Mouse (Mus musculus): ENCODE measurements around the gene Pusl1.

Gene Pusl1

GRCm38 (mm10) chr4:155887674-155888073 is 3.9 kb downstream of the Pusl1 start:
- DNase-seq (ENCODE audit: low spot score in 2 of 2): no peak

- no peak for DNase-seq (ENCODE audit: low spot score in 2 of 2)
Measured at GRCm38 (mm10) chr4:155886330-155886729, 5.3 kb downstream of the Pusl1 start.

GRCm38 (mm10) chr4:155883587-155883986 is 8.0 kb downstream of the Pusl1 start:
- DNase-seq (ENCODE audit: low spot score in 2 of 2): no peak

GRCm38 (mm10) chr4:155871404-155871803 is 20.2 kb downstream of the Pusl1 start:
- no peak for DNase-seq (ENCODE audit: low spot score in 2 of 2)

GRCm38 (mm10) chr4:155869317-155870033 is 22.1 kb downstream of the Pusl1 start, which contains the start of the genes Cptp and Ints11:
Cptp (minus strand) TSS chr4:155869440.
Ints11 (plus strand) TSS chr4:155869546.
- DNase-seq (ENCODE audit: low spot score in 2 of 2): peak; percentile 95 to 98

GRCm38 (mm10) chr4:155868614-155869298 is 22.8 kb downstream of the Pusl1 start:
- no peak for DNase-seq (ENCODE audit: low spot score in 2 of 2)

GRCm38 (mm10) chr4:155863001-155863400 is 28.6 kb downstream of the Pusl1 start, which contains the start of gene Tas1r3:
Tas1r3 (minus strand) TSS chr4:155863362.
- DNase-seq (ENCODE audit: low spot score in 2 of 2): no peak

GRCm38 (mm10) chr4:155861787-155862186 is 29.8 kb downstream of the Pusl1 start:
- no peak for DNase-seq (ENCODE audit: low spot score in 2 of 2)

GRCm38 (mm10) chr4:155859318-155859717 is 32.3 kb downstream of the Pusl1 start:
- peak in 1 of 2 experiments; percentile 59 for DNase-seq (ENCODE audit: low spot score in 2 of 2)

- DNase-seq (ENCODE audit: low spot score in 2 of 2): no peak
Measured at GRCm38 (mm10) chr4:155856881-155857280, 34.7 kb downstream of the Pusl1 start.

GRCm38 (mm10) chr4:155856071-155856470 is 35.5 kb downstream of the Pusl1 start:
- no peak for DNase-seq (ENCODE audit: low spot score in 2 of 2)

GRCm38 (mm10) chr4:155854991-155855390 is 36.6 kb downstream of the Pusl1 start:
- no peak for DNase-seq (ENCODE audit: low spot score in 2 of 2)

GRCm38 (mm10) chr4:155853421-155853820 is 38.2 kb downstream of the Pusl1 start:
- DNase-seq (ENCODE audit: low spot score in 2 of 2): no peak

GRCm38 (mm10) chr4:155851951-155852411 is 39.6 kb downstream of the Pusl1 start:
- no peak for DNase-seq (ENCODE audit: low spot score in 2 of 2)

- DNase-seq (ENCODE audit: low spot score in 2 of 2): no peak
Measured at GRCm38 (mm10) chr4:155851368-155851767, 40.2 kb downstream of the Pusl1 start.

GRCm38 (mm10) chr4:155849792-155850451 is 41.7 kb downstream of the Pusl1 start:
- no peak for DNase-seq (ENCODE audit: low spot score in 2 of 2)

GRCm38 (mm10) chr4:155849391-155849790 is 42.2 kb downstream of the Pusl1 start:
- no peak for DNase-seq (ENCODE audit: low spot score in 2 of 2)

- DNase-seq (ENCODE audit: low spot score in 2 of 2): no peak
Measured at GRCm38 (mm10) chr4:155848434-155849095, 43.0 kb downstream of the Pusl1 start.

GRCm38 (mm10) chr4:155847591-155848352 is 43.8 kb downstream of the Pusl1 start:
- DNase-seq (ENCODE audit: low spot score in 2 of 2): peak in 1 of 2 experiments; percentile 42

- DNase-seq (ENCODE audit: low spot score in 2 of 2): peak; percentile 96
Measured at GRCm38 (mm10) chr4:155846871-155847578, 44.6 kb downstream of the Pusl1 start, which contains the start of gene Dvl1. Dvl1 (plus strand) TSS chr4:155847402.

All from urinary bladder, postnatal 4 days (tissue).